Mouse (Mus musculus) hindbrain, embryonic 13.5 days (tissue): ENCODE data around the gene Nmur1. TPM values are rescaled to one million over a fixed set of nuclear protein-coding genes. Genes with fewer than 3 reads are reported as not detected.

ENCODE experiments used
- ATAC-seq: fragments of 200-750 bp; cut with Nextera tagmentation; 2 replicates; pipeline ENCODE4 v1.8.0; 2017; ENCODE audit warnings: moderate TSS enrichment; ENCODE audit not compliant: low FRiP score
- H3K27ac ChIP-seq: fragments of 300-500 bp; sonication (generic); 2 replicates; pipeline ENCODE4 v1.5.1; 2015; ENCODE audit warnings: inconsistent platforms, mild to moderate bottlenecking, moderate library complexity
- H3K27me3 ChIP-seq: fragments of 300-500 bp; sonication (generic); 2 replicates; pipeline ENCODE4 v1.6.1; 2015; ENCODE audit warnings: mild to moderate bottlenecking, inconsistent platforms
- H3K36me3 ChIP-seq: fragments of 300-500 bp; sonication (generic); 2 replicates; pipeline ENCODE4 v1.6.1; 2015; ENCODE audit warnings: mild to moderate bottlenecking, inconsistent platforms
- H3K4me1 ChIP-seq: fragments of 300-500 bp; sonication (generic); replicated peaks from 2 replicates; pipeline ENCODE4 v1.6.1; 2015; ENCODE audit warnings: inconsistent platforms
- H3K4me2 ChIP-seq: fragments of 300-500 bp; sonication (generic); 2 replicates; pipeline ENCODE4 v1.6.1; 2015; ENCODE audit warnings: inconsistent platforms, mild to moderate bottlenecking, moderate library complexity
- H3K4me3 ChIP-seq: fragments of 300-500 bp; sonication (generic); 2 replicates; pipeline ENCODE4 v1.5.1; 2015; ENCODE audit warnings: mild to moderate bottlenecking, inconsistent platforms
- H3K9ac ChIP-seq: fragments of 300-500 bp; sonication (generic); 2 replicates; pipeline ENCODE4 v1.6.1; 2015; ENCODE audit warnings: mild to moderate bottlenecking, inconsistent platforms
- H3K9me3 ChIP-seq: fragments of 300-500 bp; sonication (generic); 2 replicates; pipeline ENCODE4 v1.6.1; 2016; ENCODE audit warnings: inconsistent platforms
- WGBS: fragments of 180-500 bp; shearing (Covaris S2); methylation state at CpG from one replicate; pipeline ENCODE4 v1.1.7; 2015; 5-methylcytosine and 5-hydroxymethylcytosine counted together
- polyA plus RNA-seq: library from polyadenylated mRNA; unstranded; fragments of >200 nt; fragmentation: Nextera tagmentation; extraction: Ambion mirVana; gene quantifications from 2 replicates; pipeline ENCODE4 v1.2.1, GENCODE M21; 2015

Gene Nmur1
- polyA plus RNA-seq, 1 experiment from 2014 or later = not detected

DNA sequence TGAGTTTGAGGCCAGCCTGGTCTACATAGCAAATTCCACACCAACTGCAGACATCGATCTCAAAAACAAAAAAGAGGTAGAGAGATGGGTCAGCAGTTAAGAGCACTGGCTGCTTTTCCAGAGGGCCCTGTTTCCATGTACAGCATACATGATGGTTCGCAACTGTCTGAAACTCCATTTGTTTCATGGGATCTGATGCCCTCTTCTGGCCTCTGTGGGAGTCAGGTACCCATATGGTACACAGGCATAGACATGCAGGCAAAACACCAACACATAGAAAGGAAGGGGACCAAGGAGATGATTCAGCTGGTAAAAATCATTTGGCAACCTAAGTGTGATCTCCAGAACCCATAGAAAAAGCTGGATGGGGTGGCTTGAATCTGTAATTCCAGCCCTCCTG lies 12.5 kb upstream of the Nmur1 start:
- Histone ChIP-seq H3K4me1 (peaks cover 87% of the 10 kb centered on the region), H3K9ac (no peak overlapping the region), H3K9me3 (no peaks in the 10 kb centered on the region), H3K27ac (no peak overlapping the region), H3K4me2 (no peak overlapping the region), H3K27me3 (no peaks in the 10 kb centered on the region), H3K36me3 (no peaks in the 10 kb centered on the region), H3K4me3 (no peak overlapping the region)
- 71% methylated on average over 2 of the region's 2 CpGs for whole genome bisulfite sequencing
- no peak for ATAC-seq

DNA sequence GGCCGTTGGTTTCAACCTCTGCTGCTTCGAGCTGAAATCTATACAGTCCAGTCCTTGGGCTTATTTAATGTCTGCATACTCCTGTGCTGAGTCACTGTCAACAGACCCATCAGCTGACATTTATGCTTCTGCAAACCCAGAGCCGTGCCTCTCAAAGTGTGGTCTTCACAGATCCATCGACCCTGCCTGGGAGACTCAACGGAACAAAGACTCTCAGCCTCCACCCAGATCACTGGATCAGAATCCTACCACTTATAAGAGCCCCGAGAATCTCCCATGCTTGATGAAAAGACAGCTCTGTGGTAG lies 11.9 kb upstream of the Nmur1 start:
- no peak for ATAC-seq
- WGBS = 77% methylated on average over 6 of the region's 6 CpGs
- H3K4me1 ChIP-seq = peaks cover 84% of the 10 kb centered on the region
- no peak overlapping the region for H3K4me2 ChIP-seq
- peak overlapping the region; percentile 3; the same call in 1 of the 2 replicates for H3K9ac ChIP-seq
- no peak overlapping the region for H3K27ac ChIP-seq
- no peaks in the 10 kb centered on the region for H3K36me3 ChIP-seq
- no peaks in the 10 kb centered on the region for H3K9me3 ChIP-seq
- H3K27me3 ChIP-seq = no peaks in the 10 kb centered on the region
- H3K4me3 ChIP-seq = no peak overlapping the region

DNA sequence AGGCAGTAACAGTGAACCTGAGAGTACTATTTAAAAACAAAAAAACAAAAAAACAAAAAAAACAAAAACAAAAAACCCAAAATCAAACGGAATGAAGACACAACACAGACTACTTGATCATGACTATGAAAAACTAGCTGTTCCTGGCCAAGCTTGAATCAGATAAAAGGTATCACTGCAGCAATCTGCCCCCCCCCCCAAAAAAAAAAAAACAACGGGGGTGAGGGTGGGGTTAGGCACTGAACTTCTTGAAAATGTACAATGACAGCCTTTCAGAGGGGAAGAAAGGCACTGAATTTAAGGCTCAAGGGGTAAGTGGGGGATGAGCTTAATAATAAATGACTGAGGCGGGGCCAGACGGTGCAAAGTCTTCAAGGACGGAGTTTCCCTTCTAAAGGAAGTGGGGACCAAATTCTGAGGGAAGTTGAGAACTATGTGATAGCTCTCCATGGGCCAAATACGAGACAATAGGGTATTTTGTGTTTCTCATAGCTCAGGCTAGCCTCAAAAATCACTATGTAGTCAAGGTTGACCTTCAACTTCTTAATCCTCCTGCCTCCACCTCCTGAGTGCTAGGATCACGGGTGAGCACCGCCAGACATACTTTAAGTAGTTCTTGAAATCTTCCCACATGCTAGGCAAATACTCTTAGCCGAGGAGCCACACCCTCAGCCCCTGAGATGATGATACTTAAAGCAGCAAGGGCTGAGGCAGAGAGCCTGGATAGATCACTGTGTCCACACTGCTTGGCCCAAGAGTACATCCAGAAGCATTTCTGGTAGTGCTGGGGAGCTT lies 11.4 kb upstream of the Nmur1 start:
- Histone ChIP-seq H3K36me3 (no peaks in the 10 kb centered on the region), H3K27me3 (no peaks in the 10 kb centered on the region), H3K4me1 (peaks cover 79% of the 10 kb centered on the region), H3K4me2 (no peak overlapping the region), H3K9me3 (no peaks in the 10 kb centered on the region), H3K9ac (peak overlapping the region; percentile 3; the same call in 1 of the 2 replicates), H3K4me3 (no peak overlapping the region), H3K27ac (no peak overlapping the region)
- ATAC-seq = no peak
- 65% methylated on average over 9 of the region's 9 CpGs for WGBS

DNA sequence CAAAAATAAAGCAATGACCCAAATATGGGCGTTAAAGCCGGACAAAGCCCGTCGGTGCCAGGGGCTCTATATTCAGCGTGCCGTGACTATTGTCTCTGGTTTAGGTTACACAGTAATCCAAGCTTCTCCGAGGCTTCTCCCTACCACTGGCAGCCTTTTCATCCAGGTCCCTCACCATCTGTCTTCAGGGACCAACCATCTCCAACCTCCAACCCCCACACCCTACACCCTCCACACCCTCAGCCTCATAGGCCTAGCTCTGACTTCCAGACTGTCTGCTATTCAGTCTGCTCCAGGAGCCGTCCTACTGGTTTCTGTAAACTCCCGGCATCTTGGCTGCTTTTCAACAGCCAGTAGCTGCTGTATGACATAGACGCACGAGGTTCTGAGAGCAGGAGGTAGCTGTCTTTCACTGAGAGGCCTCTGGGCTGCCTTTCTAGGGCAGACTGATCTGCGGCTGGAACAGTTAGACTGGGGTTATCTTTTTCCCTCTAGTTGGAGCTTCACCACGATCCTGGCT lies 9.3 kb upstream of the Nmur1 start:
- peak; percentile 25 for ATAC-seq
- Histone ChIP-seq H3K9ac (peak overlapping the region; percentile 74; the same call in 1 of the 2 replicates), H3K4me3 (0 out of 2 replicates have a peak overlapping the region, but pooled peaks have one; percentile 40), H3K4me2 (peak overlapping the region; percentile 64), H3K4me1 (peaks cover 59% of the 10 kb centered on the region), H3K9me3 (no peaks in the 10 kb centered on the region), H3K36me3 (no peaks in the 10 kb centered on the region), H3K27ac (peak overlapping the region; percentile 98), H3K27me3 (no peaks in the 10 kb centered on the region)
- WGBS = 10% methylated on average over 13 of the region's 13 CpGs

DNA sequence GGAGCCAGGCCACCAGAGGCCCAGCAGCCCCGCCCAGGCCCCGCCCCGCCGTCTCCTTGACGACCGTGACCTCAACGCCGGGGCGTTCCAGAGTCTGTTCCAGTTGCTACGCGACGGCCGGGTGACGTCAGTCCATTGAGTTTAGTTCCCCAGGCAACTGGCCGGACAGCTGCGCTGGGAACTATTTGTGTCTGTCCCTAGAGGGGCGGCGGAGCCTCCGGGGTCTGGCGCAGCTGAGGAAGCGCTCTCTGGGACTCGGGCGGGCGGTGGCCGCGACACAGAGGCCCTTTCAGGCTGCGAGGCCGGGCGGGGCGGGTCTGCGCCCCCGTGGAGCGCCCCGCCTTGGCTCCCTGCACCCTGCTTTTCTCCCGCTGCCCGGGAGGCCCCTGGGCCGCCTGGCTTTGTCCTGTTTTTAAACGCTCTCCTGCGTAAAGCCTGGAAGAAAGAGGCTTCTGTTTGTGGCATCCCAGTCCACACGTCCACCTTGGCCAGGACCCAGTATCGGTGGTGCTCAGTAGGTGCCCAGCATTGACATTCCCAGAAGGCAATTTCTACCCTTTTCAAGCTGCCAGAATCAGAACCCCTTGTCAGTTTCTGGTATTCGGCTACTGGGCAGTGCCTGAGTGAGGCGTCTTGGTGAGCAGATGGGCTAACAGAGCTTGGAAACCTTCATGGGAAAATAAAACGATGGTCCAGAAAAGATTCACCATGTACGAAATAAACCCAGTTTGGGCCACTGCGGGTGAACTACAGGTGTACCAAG lies 8.6 kb upstream of the Nmur1 start:
- Histone ChIP-seq H3K4me2 (peak overlapping the region; percentile 64), H3K9ac (peak overlapping the region; percentile 74), H3K9me3 (no peaks in the 10 kb centered on the region), H3K4me1 (peaks cover 51% of the 10 kb centered on the region), H3K4me3 (peak overlapping the region; percentile 40), H3K27me3 (no peaks in the 10 kb centered on the region), H3K27ac (peak overlapping the region; percentile 98), H3K36me3 (no peaks in the 10 kb centered on the region)
- ATAC-seq = peak; percentile 90
- 2% methylated on average over 45 of the region's 46 CpGs for WGBS

DNA sequence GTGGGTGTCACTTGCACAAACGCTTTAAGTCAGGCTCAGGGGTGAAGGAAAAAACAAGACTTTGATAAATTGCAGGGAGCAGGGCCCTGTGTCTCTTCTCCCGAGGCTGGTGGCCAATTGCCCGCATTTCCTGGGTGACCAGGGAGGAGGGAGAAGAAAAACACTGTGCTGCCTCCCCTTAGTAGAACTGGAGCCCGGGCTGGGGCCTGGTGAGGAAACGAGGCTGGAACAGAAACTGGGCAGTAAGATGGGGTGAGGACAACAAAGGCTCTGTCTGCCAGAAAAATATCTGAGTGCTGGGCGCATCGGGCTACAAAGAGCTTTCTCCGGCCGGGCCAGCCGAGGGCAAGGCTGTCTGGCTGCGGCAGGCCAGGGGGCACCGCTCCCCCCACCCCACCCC lies 8.0 kb upstream of the Nmur1 start:
- Histone ChIP-seq H3K27ac (peak overlapping the region; percentile 98), H3K27me3 (no peaks in the 10 kb centered on the region), H3K36me3 (no peaks in the 10 kb centered on the region), H3K4me1 (peaks cover 45% of the 10 kb centered on the region), H3K4me2 (peak overlapping the region; percentile 64), H3K9me3 (no peaks in the 10 kb centered on the region), H3K4me3 (peak overlapping the region; percentile 40), H3K9ac (peak overlapping the region; percentile 74)
- peak; percentile 68 for ATAC-seq
- 0% methylated on average over 11 of the region's 12 CpGs for WGBS

DNA sequence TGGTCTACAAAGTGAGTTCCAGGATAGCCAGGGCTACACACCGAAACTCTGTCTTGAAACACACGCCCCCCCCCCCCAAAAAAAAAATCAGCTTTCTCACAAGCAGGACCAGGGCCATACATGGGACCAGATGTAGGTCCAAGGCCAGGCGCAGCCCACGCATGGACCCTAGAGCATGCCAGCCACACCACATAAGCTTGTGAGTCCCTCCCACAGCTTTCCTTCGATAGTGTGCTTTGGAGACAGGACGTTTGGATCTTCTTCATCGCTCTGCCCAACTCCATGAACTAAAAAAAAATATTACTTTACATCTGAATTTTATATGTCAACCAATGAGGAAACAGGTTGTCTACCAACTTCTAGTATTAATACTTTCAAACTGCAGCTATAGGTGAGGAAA lies 7.3 kb upstream of the Nmur1 start:
- Histone ChIP-seq H3K4me3 (no peak overlapping the region), H3K27ac (peak overlapping the region; percentile 98), H3K9me3 (no peaks in the 10 kb centered on the region), H3K9ac (no peak overlapping the region), H3K36me3 (no peaks in the 10 kb centered on the region), H3K27me3 (no peaks in the 10 kb centered on the region), H3K4me1 (peaks cover 41% of the 10 kb centered on the region), H3K4me2 (no peak overlapping the region)
- ATAC-seq = no peak
- WGBS = 79% methylated on average over 7 of the region's 7 CpGs

DNA sequence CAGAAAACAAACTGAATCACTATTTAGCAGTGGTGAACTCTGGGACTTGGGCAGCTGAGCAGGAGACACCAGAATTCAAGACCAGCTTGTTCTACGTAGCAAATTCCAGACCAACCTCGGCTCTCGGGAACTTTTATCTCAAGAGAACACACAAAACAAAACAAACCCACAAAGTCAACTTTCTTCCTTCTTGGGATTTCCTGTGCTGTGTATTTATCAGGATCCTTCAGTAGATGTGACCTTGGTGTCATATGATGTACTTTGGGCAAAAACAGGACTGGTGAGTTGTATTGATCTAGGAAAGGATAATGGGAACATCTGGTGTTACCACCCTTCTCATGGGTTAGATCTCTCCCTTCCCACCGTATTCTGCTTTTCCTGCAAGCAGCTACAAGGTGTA lies 6.8 kb upstream of the Nmur1 start:
- Histone ChIP-seq H3K9me3 (no peaks in the 10 kb centered on the region), H3K4me1 (peaks cover 35% of the 10 kb centered on the region), H3K4me3 (no peak overlapping the region), H3K4me2 (no peak overlapping the region), H3K27me3 (no peaks in the 10 kb centered on the region), H3K9ac (no peak overlapping the region), H3K27ac (peak overlapping the region; percentile 98), H3K36me3 (no peaks in the 10 kb centered on the region)
- 88% methylated on average over 4 of the region's 4 CpGs for WGBS
- ATAC-seq = no peak

DNA sequence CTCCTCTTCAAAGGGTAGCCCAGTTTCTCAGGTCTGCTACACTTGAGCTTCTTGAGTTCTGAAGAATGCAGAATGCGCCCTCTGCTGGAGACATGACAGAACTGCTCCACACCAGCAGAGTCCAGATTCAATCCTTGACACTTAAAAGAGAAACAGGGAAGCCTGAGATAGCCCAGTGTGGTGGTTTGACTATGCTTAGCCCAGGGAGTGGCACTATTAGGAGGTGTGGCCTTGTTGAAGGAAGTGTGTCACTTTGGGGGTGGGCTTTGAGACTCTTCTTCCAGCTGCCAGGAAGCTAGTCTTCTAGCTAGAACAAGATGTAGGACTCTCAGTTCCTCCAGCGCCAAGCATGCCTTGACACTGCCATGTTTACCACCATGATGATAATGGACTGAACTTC lies 4.0 kb upstream of the Nmur1 start:
- Histone ChIP-seq H3K4me2 (no peak overlapping the region), H3K27ac (no peak overlapping the region), H3K4me3 (no peak overlapping the region), H3K9ac (no peak overlapping the region), H3K9me3 (no peaks in the 10 kb centered on the region), H3K4me1 (peaks cover 18% of the 10 kb centered on the region), H3K36me3 (no peaks in the 10 kb centered on the region), H3K27me3 (no peaks in the 10 kb centered on the region)
- WGBS = 50% methylated on average over 2 of the region's 2 CpGs
- ATAC-seq = no peak

DNA sequence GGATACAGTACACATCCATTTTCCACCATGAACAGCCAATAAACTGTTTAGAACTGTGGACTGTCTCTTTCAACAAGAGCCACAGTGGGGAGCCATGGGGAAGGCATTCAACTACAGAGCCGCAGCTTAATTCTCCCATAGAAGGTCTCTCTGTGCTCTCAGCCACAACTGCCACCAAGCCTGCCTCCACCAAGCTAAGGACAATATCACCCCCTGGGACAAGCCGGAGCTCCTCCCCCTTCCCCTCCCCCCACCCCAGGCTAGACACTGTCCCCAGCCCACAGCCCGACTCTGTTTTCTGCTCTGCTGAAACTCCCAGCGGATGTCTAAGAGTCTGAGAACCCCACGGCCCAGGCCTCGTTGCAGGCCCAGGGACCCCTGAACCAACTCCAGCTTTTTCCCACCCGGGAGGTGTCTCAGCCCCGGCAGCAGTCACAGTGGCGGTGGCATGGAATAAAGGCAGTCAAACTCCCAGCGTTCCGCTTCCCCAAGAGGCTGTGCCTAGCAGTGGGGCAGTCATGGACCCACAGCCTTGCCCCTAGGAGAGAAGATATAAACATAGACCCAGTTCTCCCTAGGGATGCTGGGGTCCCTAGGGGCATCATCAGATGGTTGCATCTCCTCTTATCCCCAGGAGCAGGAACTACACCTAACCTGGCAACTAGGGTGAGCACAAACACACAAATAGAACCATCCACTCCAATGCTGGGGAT lies 1.0 kb downstream of the Nmur1 start:
- no peak overlapping the region for H3K4me3 ChIP-seq
- peaks cover 20% of the 10 kb centered on the region for H3K4me1 ChIP-seq
- peak overlapping the region; percentile 10; the same call in 1 of the 2 replicates for H3K9ac ChIP-seq
- no peak overlapping the region for H3K4me2 ChIP-seq
- WGBS = 11% methylated on average over 11 of the region's 11 CpGs
- no peaks in the 10 kb centered on the region for H3K9me3 ChIP-seq
- ATAC-seq = peak; percentile 52; the same call in 1 of the 2 replicates
- no peaks in the 10 kb centered on the region for H3K36me3 ChIP-seq
- H3K27ac ChIP-seq = peak overlapping the region; percentile 74
- no peaks in the 10 kb centered on the region for H3K27me3 ChIP-seq

DNA sequence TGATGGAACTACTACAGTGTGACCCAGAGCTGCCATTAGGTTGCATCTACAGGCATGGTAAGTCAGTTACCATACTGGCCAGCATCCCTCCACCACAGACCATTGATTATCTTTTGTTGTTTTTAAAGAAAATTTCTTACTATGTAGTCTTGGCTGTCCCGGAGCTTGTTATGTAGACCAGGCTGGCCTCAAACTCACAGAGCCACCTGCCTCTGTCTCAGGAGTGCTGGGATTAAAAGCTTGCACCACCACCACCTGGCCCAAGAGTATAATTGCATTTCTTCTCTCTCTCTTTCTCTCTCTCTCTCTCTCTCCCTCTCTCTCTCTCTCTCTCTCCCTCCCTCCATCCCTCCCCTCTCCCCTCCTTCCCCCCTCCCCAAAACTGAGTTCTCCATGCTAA lies 1.7 kb downstream of the Nmur1 start:
- Histone ChIP-seq H3K27ac (peak overlapping the region; percentile 74; the same call in 1 of the 2 replicates), H3K4me1 (peaks cover 20% of the 10 kb centered on the region), H3K4me2 (no peak overlapping the region), H3K27me3 (no peaks in the 10 kb centered on the region), H3K9ac (no peak overlapping the region), H3K9me3 (no peaks in the 10 kb centered on the region), H3K4me3 (no peak overlapping the region), H3K36me3 (no peaks in the 10 kb centered on the region)
- no peak for ATAC-seq
- WGBS = 47% methylated on average over 1 of the region's 1 CpGs

DNA sequence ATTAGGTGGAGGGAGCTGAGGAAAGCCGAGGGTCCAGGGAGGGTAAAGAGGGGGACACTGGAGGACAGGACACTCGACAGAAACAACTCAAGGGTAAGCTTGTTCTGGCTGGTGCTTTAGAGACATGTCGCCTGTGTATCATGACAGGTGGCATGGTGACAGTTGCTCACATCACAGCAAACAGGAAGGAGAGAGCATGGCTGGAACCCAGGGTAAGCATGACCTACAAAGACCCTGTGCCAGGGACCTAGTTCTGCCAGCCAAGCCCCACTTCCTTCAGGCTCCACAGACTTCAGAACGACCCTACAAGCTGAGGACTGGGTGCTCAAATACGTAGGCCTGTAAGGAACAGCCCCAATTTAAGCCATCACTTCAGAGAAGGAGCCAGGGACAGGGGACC lies 2.1 kb downstream of the Nmur1 start:
- H3K4me2 ChIP-seq = no peak overlapping the region
- no peaks in the 10 kb centered on the region for H3K9me3 ChIP-seq
- 77% methylated on average over 5 of the region's 5 CpGs for WGBS
- H3K36me3 ChIP-seq = no peaks in the 10 kb centered on the region
- H3K4me1 ChIP-seq = peaks cover 20% of the 10 kb centered on the region
- H3K9ac ChIP-seq = no peak overlapping the region
- no peak for ATAC-seq
- no peak overlapping the region for H3K4me3 ChIP-seq
- peak overlapping the region; percentile 74; the same call in 1 of the 2 replicates for H3K27ac ChIP-seq
- H3K27me3 ChIP-seq = no peaks in the 10 kb centered on the region
